Mouse (Mus musculus) gastrocnemius, postnatal 36 days (tissue): ENCODE measurements at regions not wholly inside any gene's neighbourhood (a gene's known extent, or its start where the extent isn't known, plus 50 kb on each side); places are given as distances from the start of the nearest gene placed in this dataset.
"Not testable (repeated sequence)": the region's sequence is repeated elsewhere in the genome, so short reads cannot be mapped to it uniquely, and the experiment has no call there.

ENCODE experiments used
- DNase-seq, 2 experiments: peaks; one replicate each; pipeline ENCODE4 v3.0.0; 2022
- intact Hi-C: fragments of 180-260 bp; cut with DNase I; formaldehyde crosslinking; loops from one replicate; pipeline ENCODE4 v1.15.1; 2025

GRCm38 (mm10) chr8:12451857-12452256 is 56.8 kb downstream of the Sox1 start:
- no peak for DNase-seq
- intact Hi-C loops, result no loop called here

- DNase-seq, intact Hi-C loops: not testable (repeated sequence)
These were observed 60.3 kb downstream of the Sox1 start for GRCm38 (mm10) chr8:12455376-12455775.

GRCm38 (mm10) chr8:12456326-12456725 is 61.2 kb downstream of the Sox1 start:
- intact Hi-C loops, result no loop called here
- DNase-seq, result no peak

GRCm38 (mm10) chr8:12457015-12457414 is 61.9 kb downstream of the Sox1 start:
- intact Hi-C loops, result no loop called here
- DNase-seq, result no peak

- intact Hi-C loops, result no loop called here
- DNase-seq, result no peak
These were observed 71.8 kb downstream of the Sox1 start for GRCm38 (mm10) chr8:12466845-12467244.

GRCm38 (mm10) chr8:12467386-12468326 is 72.6 kb downstream of the Sox1 start:
- no peak for DNase-seq
- intact Hi-C loops, result no loop called here

GRCm38 (mm10) chr8:12477449-12478401 is 82.6 kb downstream of the Sox1 start:
- DNase-seq, result no peak
- intact Hi-C loops, result no loop called here

- intact Hi-C loops, result no loop called here
- no peak for DNase-seq
These were observed 86.8 kb downstream of the Sox1 start for GRCm38 (mm10) chr8:12481918-12482317.

GRCm38 (mm10) chr8:12483551-12483950 is 88.5 kb downstream of the Sox1 start:
- intact Hi-C loops, result no loop called here
- DNase-seq, result no peak

GRCm38 (mm10) chr8:12485326-12485725 is 87.5 kb upstream of the Spaca7 start:
- intact Hi-C loops, result no loop called here
- DNase-seq, result no peak

GRCm38 (mm10) chr8:12486331-12487061 is 86.3 kb upstream of the Spaca7 start:
- intact Hi-C loops, result no loop called here
- peak in 1 of 2 experiments; percentile 24 for DNase-seq

- DNase-seq, result no peak
These were observed 85.6 kb upstream of the Spaca7 start for GRCm38 (mm10) chr8:12487201-12487600.

GRCm38 (mm10) chr8:12489194-12489593 is 83.6 kb upstream of the Spaca7 start:
- intact Hi-C loops, result no loop called here
- no peak for DNase-seq

More at GRCm38 (mm10) chr8:12487201-12487600, 85.6 kb upstream of the Spaca7 start:
- intact Hi-C loops, result no loop called here

- intact Hi-C loops, result no loop called here
- DNase-seq, result no peak
These were observed 81.4 kb upstream of the Spaca7 start for GRCm38 (mm10) chr8:12491472-12491871.

GRCm38 (mm10) chr8:12492461-12492860 is 80.4 kb upstream of the Spaca7 start:
- DNase-seq, result no peak
- intact Hi-C loops, result no loop called here

- intact Hi-C loops, result no loop called here
- no peak for DNase-seq
These were observed 78.3 kb upstream of the Spaca7 start for GRCm38 (mm10) chr8:12494559-12494958.

GRCm38 (mm10) chr8:12497420-12497819 is 75.4 kb upstream of the Spaca7 start:
- DNase-seq, result no peak
- intact Hi-C loops, result no loop called here

GRCm38 (mm10) chr8:12499658-12500057 is 73.2 kb upstream of the Spaca7 start:
- intact Hi-C loops, result no loop called here
- no peak for DNase-seq

- intact Hi-C loops, result no loop called here
These were observed 72.5 kb upstream of the Spaca7 start for GRCm38 (mm10) chr8:12500291-12500690.

GRCm38 (mm10) chr8:12501824-12502223 is 71.0 kb upstream of the Spaca7 start:
- intact Hi-C loops, result no loop called here
- no peak for DNase-seq

More at GRCm38 (mm10) chr8:12500291-12500690, 72.5 kb upstream of the Spaca7 start:
- DNase-seq, result no peak
